Mouse (Mus musculus) kidney, embryonic 15.5 days (tissue): ENCODE measurements around the gene Ppm1j. TPM values are rescaled to one million over a fixed set of nuclear protein-coding genes. Genes with fewer than 3 reads are reported as not detected.

Experiments used
- ATAC-seq: fragments of 200-750 bp; cut with Nextera tagmentation; replicated peaks from 2 replicates; pipeline ENCODE4 v1.8.0; 2017; ENCODE audit warnings: moderate TSS enrichment; ENCODE audit not compliant: low FRiP score
- H3K27ac ChIP-seq: fragments of 300-500 bp; sonication (generic); 2 replicates; pipeline ENCODE4 v1.5.1; 2015; ENCODE audit warnings: mild to moderate bottlenecking, inconsistent platforms
- H3K27me3 ChIP-seq: fragments of 300-500 bp; sonication (generic); 2 replicates; pipeline ENCODE4 v1.6.1; 2015; ENCODE audit warnings: inconsistent platforms
- H3K36me3 ChIP-seq: fragments of 300-500 bp; sonication (generic); 2 replicates; pipeline ENCODE4 v1.6.1; 2015; ENCODE audit warnings: inconsistent platforms
- H3K4me1 ChIP-seq: fragments of 300-500 bp; sonication (generic); 2 replicates; pipeline ENCODE4 v1.6.1; 2015; ENCODE audit warnings: inconsistent platforms
- H3K4me2 ChIP-seq: fragments of 300-500 bp; sonication (generic); 2 replicates; pipeline ENCODE4 v1.6.1; 2015; ENCODE audit warnings: moderate library complexity, mild to moderate bottlenecking, inconsistent platforms
- H3K4me3 ChIP-seq: fragments of 300-500 bp; sonication (generic); replicated peaks from 2 replicates; pipeline ENCODE4 v1.5.1; 2015; ENCODE audit warnings: mild to moderate bottlenecking, inconsistent platforms
- H3K9ac ChIP-seq: fragments of 300-500 bp; sonication (generic); 2 replicates; pipeline ENCODE4 v1.6.1; 2015; ENCODE audit warnings: mild to moderate bottlenecking, inconsistent platforms
- H3K9me3 ChIP-seq: fragments of 300-500 bp; sonication (generic); replicated peaks from 2 replicates; pipeline ENCODE4 v1.6.1; 2016; ENCODE audit warnings: inconsistent platforms
- WGBS: fragments of 180-500 bp; shearing (Covaris S2); methylation state at CpG from one replicate; pipeline ENCODE4 v1.1.7; 2015; ENCODE audit warnings: mixed read lengths; 5-methylcytosine and 5-hydroxymethylcytosine counted together
- polyA plus RNA-seq: library from polyadenylated mRNA; unstranded; fragments of >200 nt; fragmentation: Nextera tagmentation; extraction: Ambion mirVana; gene quantifications from 2 replicates; pipeline ENCODE4 v1.2.1, GENCODE M21; 2015

Gene Ppm1j
- polyA plus RNA-seq, 1 experiment from 2014 or later, result 6.5 TPM

- Histone ChIP-seq H3K36me3 (peaks cover 21% of the 10 kb centered on the region), H3K4me1 (peaks cover 53% of the 10 kb centered on the region), H3K9me3 (no peaks in the 10 kb centered on the region), H3K4me2 (peak within 1 kb of the TSS; percentile 79), H3K4me3 (peak within 1 kb of the TSS; percentile 63), H3K27ac (peak within 1 kb of the TSS; percentile 92), H3K9ac (peak within 1 kb of the TSS; percentile 58), H3K27me3 (peaks cover 21% of the 10 kb centered on the region)
- 31% methylated on average over 3 of the region's 3 CpGs for WGBS
- ATAC-seq, result no peak
Observed at GRCm38 (mm10) chr3:104788075-104788474, 7.2 kb downstream of the Ppm1j start, which contains the start of gene Rhoc. Gene Rhoc, plus strand, starts transcription at chr3:104788375.

DNA sequence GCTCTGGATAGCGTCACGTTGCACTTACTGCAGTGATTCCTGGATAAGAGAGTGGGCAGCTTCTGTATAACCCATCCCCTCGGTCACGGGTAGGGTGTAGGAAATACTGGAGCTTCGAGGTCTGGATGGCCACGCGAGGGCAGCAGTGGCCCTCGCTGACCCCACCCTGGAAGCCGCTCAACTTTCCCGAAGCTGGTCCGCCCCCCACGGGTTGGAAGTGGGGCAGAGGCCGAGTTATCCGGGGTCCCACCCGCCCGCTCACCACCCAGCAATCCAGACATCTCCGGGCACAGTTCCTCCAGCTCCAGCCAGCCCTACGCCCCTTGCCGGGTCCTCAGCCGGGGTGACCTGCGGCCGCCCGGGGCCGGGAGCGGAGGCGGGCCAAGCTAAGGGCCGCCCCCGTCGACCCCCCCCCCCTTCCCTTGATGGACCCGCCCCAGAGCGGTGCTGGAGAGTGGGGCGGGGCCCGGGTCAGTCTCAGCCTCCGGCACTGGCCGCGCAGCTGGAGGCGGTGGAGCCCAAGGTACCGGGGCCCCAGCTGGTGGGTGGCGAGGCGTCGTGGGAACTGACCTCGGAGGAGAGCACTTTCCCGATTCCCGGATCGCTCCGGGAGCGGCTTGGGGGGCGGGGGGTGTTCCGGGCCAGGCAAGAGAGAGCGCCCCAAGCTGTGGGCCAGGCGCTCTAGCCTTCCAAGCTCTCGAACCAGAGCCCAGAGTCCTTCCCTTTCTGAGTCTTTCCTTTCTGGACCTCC lies 7.9 kb downstream of the Ppm1j start:
- Histone ChIP-seq H3K36me3 (peaks cover 28% of the 10 kb centered on the region), H3K27me3 (peaks cover 15% of the 10 kb centered on the region), H3K27ac (peak overlapping the region; percentile 92), H3K4me2 (peak overlapping the region; percentile 79), H3K4me1 (peaks cover 56% of the 10 kb centered on the region), H3K4me3 (peak overlapping the region; percentile 63), H3K9me3 (no peaks in the 10 kb centered on the region), H3K9ac (peak overlapping the region; percentile 58)
- WGBS, result under 1% methylated on average over 50 of the region's 52 CpGs
- peak; percentile 93 for ATAC-seq

DNA sequence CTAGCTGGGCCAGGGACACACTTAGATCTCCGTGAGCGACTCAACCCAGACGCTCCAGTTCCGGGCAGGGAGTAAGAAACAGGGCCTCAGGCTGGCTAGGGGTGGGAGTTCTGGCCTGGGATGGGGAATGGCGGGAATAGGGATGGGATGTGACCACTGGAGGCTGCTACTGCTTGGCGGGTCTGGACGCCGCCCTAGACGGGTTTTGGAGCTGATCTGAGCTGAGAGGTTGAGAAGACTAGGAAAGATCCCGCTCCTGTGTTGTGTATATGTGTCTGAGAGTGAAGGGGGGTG lies 8.4 kb downstream of the Ppm1j start:
- Histone ChIP-seq H3K4me1 (peaks cover 59% of the 10 kb centered on the region), H3K36me3 (peaks cover 28% of the 10 kb centered on the region), H3K27ac (peak overlapping the region; percentile 92), H3K4me3 (peak overlapping the region; percentile 63), H3K9ac (peak overlapping the region; percentile 58), H3K27me3 (peaks cover 10% of the 10 kb centered on the region), H3K4me2 (peak overlapping the region; percentile 79), H3K9me3 (no peaks in the 10 kb centered on the region)
- ATAC-seq, result peak; percentile 30
- 2% methylated on average over 10 of the region's 10 CpGs for WGBS

- Histone ChIP-seq H3K9me3 (no peaks in the 10 kb centered on the region), H3K27me3 (peaks cover 9% of the 10 kb centered on the region), H3K4me2 (peak overlapping the region; percentile 79), H3K4me1 (peaks cover 64% of the 10 kb centered on the region), H3K4me3 (peak overlapping the region; percentile 63), H3K9ac (peak overlapping the region; percentile 58), H3K36me3 (peaks cover 28% of the 10 kb centered on the region), H3K27ac (peak overlapping the region; percentile 92)
- ATAC-seq, result no peak
- WGBS, result 12% methylated on average over 13 of the region's 13 CpGs
Observed at GRCm38 (mm10) chr3:104789822-104790221, 9.0 kb downstream of the Ppm1j start.

GRCm38 (mm10) chr3:104790401-104790937 lies 9.6 kb downstream of the Ppm1j start:
- Histone ChIP-seq H3K9ac (peak overlapping the region; percentile 58), H3K36me3 (peaks cover 35% of the 10 kb centered on the region), H3K4me1 (peaks cover 71% of the 10 kb centered on the region), H3K27me3 (peaks cover 5% of the 10 kb centered on the region; the same call in 1 of the 2 replicates), H3K27ac (peak overlapping the region; percentile 92), H3K9me3 (no peaks in the 10 kb centered on the region), H3K4me2 (peak overlapping the region; percentile 79), H3K4me3 (peak overlapping the region; percentile 63)
- ATAC-seq, result peak; percentile 12
- 4% methylated on average over 6 of the region's 6 CpGs for WGBS

GRCm38 (mm10) chr3:104791017-104791416 lies 10.2 kb downstream of the Ppm1j start:
- ATAC-seq, result no peak
- 20% methylated on average over 4 of the region's 4 CpGs for WGBS

GRCm38 (mm10) chr3:104791671-104792070 lies 10.8 kb downstream of the Ppm1j start:
- Histone ChIP-seq H3K4me3 (peak overlapping the region; percentile 63; the same call in 1 of the 2 replicates), H3K27ac (0 out of 2 replicates have a peak overlapping the region, but pooled peaks have one; percentile 92), H3K4me1 (peaks cover 82% of the 10 kb centered on the region), H3K9me3 (no peaks in the 10 kb centered on the region), H3K36me3 (peaks cover 45% of the 10 kb centered on the region), H3K4me2 (peak overlapping the region; percentile 79; the same call in 1 of the 2 replicates), H3K9ac (no peak overlapping the region), H3K27me3 (no peaks in the 10 kb centered on the region)
- no peak for ATAC-seq
- 92% methylated on average over 8 of the region's 8 CpGs for WGBS

More at GRCm38 (mm10) chr3:104791017-104791416, 10.2 kb downstream of the Ppm1j start:
- Histone ChIP-seq H3K4me1 (peaks cover 76% of the 10 kb centered on the region), H3K27ac (peak overlapping the region; percentile 92), H3K27me3 (no peaks in the 10 kb centered on the region; the same call in 1 of the 2 replicates), H3K4me2 (peak overlapping the region; percentile 79), H3K9me3 (no peaks in the 10 kb centered on the region), H3K36me3 (peaks cover 40% of the 10 kb centered on the region), H3K9ac (peak overlapping the region; percentile 58; the same call in 1 of the 2 replicates), H3K4me3 (peak overlapping the region; percentile 63)

DNA sequence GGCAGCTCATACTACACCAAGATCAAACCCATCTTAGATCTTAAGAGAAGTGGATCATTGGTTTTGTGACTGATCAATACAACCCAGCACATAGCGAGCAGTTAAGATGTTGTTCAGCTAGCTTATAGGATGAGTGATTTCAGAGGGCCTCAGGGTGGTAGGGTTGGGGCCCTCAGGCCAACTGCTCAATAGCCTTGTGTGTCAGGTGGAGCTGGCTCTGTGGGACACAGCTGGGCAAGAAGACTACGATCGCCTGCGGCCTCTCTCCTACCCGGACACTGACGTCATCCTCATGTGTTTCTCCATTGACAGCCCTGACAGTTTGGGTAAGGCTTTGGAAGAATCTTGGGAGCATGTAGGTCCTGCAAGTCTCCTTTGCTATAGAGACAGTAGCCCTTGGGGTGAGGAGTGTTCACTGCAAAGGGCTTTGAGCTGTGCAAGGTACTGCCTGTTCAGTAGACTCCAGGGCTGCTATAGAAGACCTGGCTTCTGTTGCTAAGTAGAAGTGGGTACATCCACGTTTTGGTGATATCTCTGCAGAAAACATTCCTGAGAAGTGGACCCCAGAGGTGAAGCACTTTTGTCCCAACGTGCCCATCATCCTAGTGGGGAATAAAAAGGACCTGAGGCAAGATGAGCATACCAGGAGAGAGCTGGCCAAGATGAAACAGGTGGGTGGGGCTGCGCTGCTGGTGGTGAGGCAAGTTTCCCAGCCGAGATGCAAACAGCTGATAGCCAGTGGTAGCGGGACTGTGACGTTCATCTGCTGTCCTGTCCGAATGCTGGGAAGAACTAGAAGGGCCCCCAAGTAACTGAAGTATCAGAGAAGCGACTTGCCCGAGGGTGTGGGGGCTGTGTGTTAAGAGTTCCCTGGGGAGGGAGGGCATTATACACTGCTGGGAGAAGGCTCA lies 11.8 kb downstream of the Ppm1j start:
- Histone ChIP-seq H3K36me3 (peaks cover 54% of the 10 kb centered on the region), H3K4me2 (0 out of 2 replicates have a peak overlapping the region, but pooled peaks have one; percentile 12), H3K4me1 (peaks cover 84% of the 10 kb centered on the region), H3K9me3 (no peaks in the 10 kb centered on the region), H3K27ac (peak overlapping the region; percentile 91; the same call in 1 of the 2 replicates), H3K4me3 (no peak overlapping the region), H3K27me3 (no peaks in the 10 kb centered on the region), H3K9ac (no peak overlapping the region)
- whole genome bisulfite sequencing, result 65% methylated on average over 15 of the region's 15 CpGs
- ATAC-seq, result no peak

DNA sequence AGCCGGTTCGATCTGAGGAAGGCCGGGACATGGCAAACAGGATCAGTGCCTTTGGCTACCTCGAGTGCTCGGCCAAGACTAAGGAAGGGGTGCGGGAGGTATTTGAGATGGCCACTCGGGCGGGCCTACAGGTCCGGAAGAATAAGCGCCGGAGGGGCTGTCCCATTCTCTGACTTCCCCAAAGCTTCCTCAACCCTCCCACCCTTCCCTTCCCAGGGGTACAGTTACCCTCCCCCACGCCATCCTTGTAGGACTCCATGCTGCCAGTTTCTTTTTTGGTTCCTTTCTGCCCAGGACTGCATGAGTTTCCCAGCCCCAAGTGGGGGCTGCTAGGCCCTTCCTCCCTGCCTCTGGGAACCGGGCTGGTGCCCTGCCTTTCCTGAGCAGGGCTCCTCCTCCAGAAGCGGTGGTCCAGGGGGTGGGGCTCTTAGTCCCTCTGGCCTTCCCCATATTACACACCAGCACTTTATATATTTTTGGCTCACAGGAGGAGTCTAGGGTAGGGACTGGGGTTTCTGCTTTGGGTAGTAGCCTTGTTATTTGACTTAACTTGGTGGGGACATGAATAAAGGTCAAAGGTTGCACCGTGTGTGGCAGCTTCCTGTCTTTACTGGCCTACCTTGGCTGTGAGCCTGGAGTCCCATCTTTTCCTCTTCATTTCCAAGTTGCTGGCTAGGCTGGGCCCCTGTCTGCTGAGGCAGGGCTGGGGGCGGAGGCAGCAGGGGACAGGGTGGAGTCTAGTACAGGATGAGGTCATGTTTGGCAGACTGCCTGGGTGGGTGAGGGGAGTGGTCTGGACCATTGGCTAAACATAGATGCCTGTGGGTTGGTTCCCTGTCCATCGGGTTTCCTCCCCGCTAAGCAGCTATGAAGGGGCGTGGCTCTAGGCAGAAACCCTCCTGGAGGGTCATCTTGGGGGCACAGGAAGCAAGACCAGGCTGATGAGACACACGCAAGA lies 13.3 kb downstream of the Ppm1j start:
- Histone ChIP-seq H3K4me3 (0 out of 2 replicates have a peak overlapping the region, but pooled peaks have one; percentile 4), H3K4me2 (peak overlapping the region; percentile 33)

DNA sequence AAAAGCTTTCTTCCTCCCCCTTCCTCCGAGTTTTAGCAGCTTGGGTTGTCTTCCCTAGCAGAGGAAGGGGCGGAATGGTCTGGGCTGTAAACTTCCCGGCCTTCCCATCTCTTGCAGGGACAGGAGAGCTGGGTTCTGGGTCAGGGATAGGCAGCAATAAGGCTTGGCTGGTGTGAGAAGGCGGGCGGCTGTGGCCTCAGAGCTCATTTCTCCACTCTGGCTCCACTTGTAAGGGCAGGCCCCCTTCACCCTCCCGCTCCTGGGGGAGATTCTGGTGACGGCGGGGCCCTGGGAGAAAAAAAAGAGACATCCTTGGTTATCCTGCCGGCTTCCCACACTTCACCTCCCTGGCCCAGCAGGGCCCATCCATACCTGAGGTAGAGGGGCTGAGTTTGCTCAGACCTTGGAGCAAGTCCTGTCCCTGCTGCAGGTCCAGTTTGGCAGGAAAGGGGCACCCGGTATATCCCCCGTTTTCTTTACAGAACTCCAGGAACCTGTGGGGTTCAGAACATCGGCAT lies 14.2 kb downstream of the Ppm1j start:
- Histone ChIP-seq H3K36me3 (peaks cover 71% of the 10 kb centered on the region), H3K9me3 (no peaks in the 10 kb centered on the region), H3K4me1 (peaks cover 68% of the 10 kb centered on the region), H3K9ac (no peak overlapping the region), H3K4me2 (no peak overlapping the region), H3K27me3 (no peaks in the 10 kb centered on the region), H3K27ac (peak overlapping the region; percentile 91), H3K4me3 (no peak overlapping the region)
- 44% methylated on average over 12 of the region's 12 CpGs for WGBS
- no peak for ATAC-seq

More for the DNA sequence above, 13.3 kb downstream of the Ppm1j start:
- Histone ChIP-seq H3K9ac (no peak overlapping the region), H3K27me3 (no peaks in the 10 kb centered on the region), H3K9me3 (no peaks in the 10 kb centered on the region), H3K36me3 (peaks cover 63% of the 10 kb centered on the region), H3K4me1 (peaks cover 77% of the 10 kb centered on the region), H3K27ac (peak overlapping the region; percentile 91)
- ATAC-seq, result peak; percentile 89
- 46% methylated on average over 20 of the region's 20 CpGs for WGBS
